Mouse (Mus musculus) adrenal gland, postnatal 14 days (tissue): ENCODE data around the gene Osm. TPM values are rescaled to one million over a fixed set of nuclear protein-coding genes. Genes with fewer than 3 reads are reported as not detected.

Experiments used
- DNase-seq: peaks from one replicate; pipeline ENCODE4 v3.0.0; 2021; ENCODE audit warnings: mixed read lengths
- total RNA-seq: library from RNA; stranded (reverse); gene quantifications from 2 replicates; pipeline ENCODE4 v1.2.3, GENCODE M21; 2021

Osm gene
- total RNA-seq, 1 experiment from 2014 or later = not detected

DNA sequence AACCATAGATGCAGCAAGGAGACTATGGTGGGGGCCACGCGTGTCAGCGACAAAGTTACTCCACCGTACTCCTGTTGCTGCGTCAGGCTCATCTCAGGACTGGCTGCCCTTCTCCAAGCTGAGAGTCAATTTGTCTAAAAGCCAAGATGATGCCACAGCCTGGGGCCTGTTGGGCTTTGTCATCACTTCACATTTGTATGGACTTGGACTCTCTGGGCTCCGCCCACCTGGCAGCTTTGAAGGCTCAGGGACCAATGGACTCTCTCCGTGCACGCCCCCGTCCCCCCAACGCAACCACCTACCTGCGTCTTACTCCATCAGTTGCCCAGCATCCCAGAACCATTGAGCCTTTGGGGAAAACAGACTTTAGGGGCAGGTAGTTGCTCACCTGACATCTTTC, 35.3 kb downstream of the Osm start:
- no peak for DNase-seq

- no peak for DNase-seq
Observed at GRCm38 (mm10) chr11:4276411-4276861, 40.2 kb downstream of the Osm start.

DNA sequence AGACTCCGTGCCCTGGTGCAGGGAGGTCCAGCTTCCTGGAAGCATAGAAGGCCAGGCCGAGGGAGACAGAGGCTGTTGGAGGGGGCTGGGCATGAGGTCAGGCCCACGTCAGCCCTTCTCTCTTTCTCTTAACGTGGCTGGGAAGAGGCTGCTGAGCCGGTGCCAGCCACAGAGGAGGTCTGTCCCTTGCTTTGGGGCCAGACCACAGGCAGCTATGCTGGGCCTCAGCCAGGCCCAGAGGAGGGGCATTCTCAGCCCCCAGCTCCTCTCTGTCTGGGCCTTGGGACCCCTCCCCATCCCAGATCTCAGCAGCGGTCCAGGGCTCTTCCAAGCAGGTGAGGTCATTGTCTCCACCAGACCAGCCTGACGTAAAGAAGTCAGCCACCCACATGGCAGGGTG, 43.7 kb downstream of the Osm start:
- DNase-seq = no peak

DNA sequence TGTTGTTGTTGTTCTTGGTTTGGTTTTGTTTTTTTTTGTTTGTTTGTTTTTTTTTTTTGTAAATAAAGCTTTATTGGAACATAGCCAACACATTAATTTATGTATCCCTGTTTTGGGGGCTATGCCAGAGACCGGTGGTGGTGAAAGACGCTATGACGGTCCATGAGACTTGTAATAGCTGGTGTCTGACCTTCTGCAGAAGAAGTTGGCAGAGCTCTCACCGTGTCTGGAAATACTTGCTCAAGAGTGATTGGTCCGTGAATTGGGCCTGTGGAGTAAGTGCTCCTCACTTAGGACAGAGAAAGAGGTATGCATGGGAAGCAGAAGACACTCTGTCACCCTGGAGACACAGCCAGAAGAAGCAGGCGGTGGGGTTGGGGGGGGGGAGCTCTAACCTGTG, 45.6 kb downstream of the Osm start:
- DNase-seq = peak; percentile 56

DNA sequence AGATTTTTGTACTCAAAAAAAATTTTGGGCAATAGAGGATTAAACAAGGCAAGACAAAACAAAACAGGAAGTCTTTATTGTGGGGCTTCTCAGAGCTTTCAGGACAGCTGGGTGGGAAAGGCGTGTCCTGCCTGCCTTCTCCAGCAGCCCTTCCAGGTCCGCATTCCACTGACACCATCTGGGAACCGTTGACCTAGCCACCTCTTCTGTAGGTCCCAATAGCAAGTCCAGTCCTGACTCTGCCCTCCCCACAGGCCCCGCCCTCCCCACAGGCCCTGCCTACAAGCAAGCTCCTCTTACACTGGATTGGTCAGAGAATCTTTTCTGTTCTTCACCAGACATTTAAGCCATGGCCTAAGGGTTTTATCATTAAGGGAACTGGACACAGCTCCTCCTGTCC, 47.4 kb downstream of the Osm start:
- DNase-seq = no peak

DNA sequence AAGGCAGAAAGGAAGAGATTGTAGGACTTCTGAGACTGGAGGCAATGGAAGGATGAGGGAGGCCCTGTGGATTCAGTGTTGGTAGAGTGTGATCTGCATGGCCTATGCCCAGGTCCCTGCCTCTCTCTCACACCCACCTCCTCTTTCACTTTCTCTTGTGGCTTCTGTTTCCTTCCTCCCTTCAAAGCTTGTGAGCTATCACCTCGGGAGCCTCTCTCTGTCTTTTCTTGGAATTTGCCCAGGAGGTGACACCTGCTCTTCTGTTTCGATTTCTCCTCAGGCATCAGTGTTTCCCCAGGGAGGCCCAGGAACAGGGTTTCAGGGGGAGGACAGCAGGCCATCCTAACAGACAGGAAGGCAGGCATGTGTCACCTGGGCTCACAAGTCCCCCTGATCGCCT, 53.1 kb downstream of the Osm start:
- DNase-seq = no peak

Other genes with a start within 250 kb of the Osm start
- 6.3 and 15.4 TPM in 2 replicates for gene Sec14l4, start 205.0 kb upstream of the Osm start, total RNA-seq
- gene Sec14l3, start 171.6 kb upstream of the Osm start, total RNA-seq = 0.49 and 0.56 TPM in 2 replicates
- gene Mtfp1, start 141.0 kb upstream of the Osm start, total RNA-seq = 25.6 and 27.3 TPM in 2 replicates
- gene Sec14l2, start 113.0 kb upstream of the Osm start, total RNA-seq = 3.6 and 27.0 TPM in 2 replicates
- 17.2 and 25.2 TPM in 2 replicates for gene Rnf215, start 101.2 kb upstream of the Osm start, total RNA-seq
- 8.7 and 11.5 TPM in 2 replicates for gene Ccdc157, start 76.1 kb upstream of the Osm start, total RNA-seq
- 43.7 and 49.8 TPM in 2 replicates for gene Sf3a1, start 76.1 kb upstream of the Osm start, total RNA-seq
- 15.6 and 18.2 TPM in 2 replicates for gene Tbc1d10a, start 49.6 kb upstream of the Osm start, total RNA-seq
- 6.1 and 8.5 TPM in 2 replicates for gene Castor1, start 18.2 kb upstream of the Osm start, total RNA-seq
- 0.44 and 0.90 TPM in 2 replicates for gene Lif, start 21.1 kb downstream of the Osm start, total RNA-seq
- 0.38 and 2.3 TPM in 2 replicates for gene Hormad2, start 204.7 kb downstream of the Osm start, total RNA-seq